Mouse (Mus musculus) thymus, postnatal 14 days (tissue): ENCODE data around the gene Olfr576.
A peak's percentile ranks its signal among the peaks of the same experiment; 100 is the strongest.

Experiments used
- DNase-seq: peaks from one replicate; pipeline ENCODE4 v3.0.0; 2021

Olfr576 gene

DNA sequence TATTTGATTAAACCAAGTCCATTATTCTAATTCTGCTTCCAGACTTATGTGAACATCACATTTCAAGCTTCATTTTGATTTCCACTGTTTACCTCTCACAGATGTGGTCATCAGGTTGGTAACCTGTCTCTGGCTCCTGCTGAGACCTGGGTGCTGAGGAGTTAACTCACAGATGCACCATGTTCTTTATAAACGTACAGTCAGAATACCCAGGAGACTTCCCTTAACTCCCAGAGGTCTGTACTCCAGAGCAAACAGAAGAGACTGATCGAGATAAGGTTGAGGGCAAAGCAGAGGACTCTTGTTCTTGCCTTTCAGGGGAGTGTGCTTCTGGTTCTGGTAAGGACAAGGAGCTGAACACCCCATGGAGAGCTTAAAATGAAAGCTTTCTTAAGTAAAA lies at the start of gene Olfr576:
Gene Olfr576, plus strand, starts transcription at position 301 of the 400 bp plus-strand sequence.
- no peak for DNase-seq

DNA sequence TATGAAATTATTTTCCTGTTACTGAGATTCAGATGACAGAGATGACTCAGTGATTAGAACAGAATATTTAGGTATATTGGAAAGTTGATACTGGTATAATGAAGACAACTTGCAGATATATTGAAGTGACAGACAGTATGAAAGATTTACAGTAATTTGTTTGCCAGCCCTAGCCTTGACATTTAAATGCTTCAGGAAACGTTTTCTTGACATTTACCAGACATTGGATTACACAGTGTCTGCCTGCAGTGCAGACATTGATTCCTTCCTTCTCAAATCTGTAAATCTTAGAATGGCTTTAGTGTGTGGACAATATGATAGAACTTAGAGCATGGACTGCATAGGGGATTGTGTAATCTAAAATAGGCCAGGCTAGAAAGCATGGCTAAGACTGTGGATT lies 47.2 kb upstream of the Olfr576 start:
- DNase-seq, result no peak

DNA sequence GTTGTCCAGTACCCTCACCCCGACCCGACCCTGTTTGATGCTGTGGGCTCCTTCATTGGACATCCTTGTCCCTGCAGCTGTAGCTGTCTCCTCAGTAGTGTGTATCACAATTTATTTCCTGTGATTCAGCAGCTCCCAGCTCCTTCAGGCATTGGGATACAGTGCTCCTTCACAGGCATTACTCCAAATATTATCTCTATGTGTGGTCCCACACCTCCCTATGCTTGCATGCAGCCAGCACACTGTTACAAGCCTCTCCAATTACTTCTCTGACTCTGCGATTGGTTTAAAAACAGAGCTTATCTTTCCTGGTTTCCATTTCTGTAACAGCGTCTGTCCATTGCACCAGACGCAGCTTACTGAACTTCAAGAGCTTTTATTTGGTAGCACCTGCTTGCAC lies 46.1 kb upstream of the Olfr576 start:
- DNase-seq, result no peak

DNA sequence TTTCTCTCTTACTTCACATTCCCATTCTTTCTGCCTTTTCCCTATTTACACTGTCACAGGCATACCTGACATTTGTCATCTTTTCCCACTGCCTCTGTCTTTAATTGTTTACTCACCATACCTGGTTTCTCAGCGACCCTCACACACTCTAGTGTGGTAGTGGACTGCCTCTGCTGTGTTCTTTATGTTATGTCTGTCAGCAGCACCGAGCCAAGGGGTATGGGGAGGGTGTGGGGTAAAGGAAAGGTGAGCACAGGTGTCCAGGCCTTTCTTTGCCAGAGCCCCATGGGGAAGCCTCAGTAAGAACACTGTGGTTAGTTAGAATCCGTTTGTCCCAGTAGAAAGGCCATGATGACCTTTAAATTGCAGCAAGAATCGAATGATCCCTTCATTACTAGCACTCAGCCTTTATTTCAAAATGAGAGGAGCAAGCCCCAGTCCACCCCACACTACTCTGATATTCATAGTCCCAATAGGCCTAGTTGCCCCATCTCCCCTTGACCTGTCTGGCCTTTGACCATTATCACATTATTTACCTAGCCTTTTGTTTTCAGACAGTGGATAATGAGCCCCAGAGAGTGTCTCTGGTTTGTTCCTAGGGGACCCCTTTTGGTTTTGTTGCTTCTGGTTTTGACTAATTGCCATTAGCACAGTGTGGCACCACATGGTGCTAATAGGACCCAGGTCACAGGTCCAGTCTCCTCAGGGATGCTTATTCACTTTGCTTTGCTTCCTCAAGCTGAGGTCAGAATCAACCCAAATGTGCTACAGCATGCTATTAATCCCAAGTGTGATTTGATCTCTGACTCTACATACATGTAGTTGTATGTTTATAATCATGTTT lies 45.2 kb upstream of the Olfr576 start, which contains the start of gene Olfr571:
Gene Olfr571, minus strand, starts transcription at position 505 of the 844 bp plus-strand sequence.
- no peak for DNase-seq

DNA sequence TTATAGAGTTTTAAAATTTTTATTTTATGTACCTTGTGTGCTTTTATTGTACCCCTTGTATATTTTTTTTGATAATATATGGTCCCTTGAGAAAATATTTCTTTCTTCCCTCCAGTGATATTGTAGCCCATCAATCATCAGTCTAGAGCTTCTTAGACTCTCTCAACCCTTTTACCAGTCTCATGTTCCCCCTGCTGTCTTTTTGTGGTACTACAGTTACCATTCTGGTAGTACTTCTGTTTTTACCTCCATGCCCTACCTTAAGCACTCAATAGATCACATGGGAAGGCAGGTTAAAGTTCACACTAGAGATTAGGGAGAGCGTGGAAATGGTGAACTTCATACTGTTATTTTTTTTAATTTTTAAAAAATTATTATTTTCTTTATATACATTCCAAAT lies 42.8 kb upstream of the Olfr576 start:
- peak; percentile 27 for DNase-seq

DNA sequence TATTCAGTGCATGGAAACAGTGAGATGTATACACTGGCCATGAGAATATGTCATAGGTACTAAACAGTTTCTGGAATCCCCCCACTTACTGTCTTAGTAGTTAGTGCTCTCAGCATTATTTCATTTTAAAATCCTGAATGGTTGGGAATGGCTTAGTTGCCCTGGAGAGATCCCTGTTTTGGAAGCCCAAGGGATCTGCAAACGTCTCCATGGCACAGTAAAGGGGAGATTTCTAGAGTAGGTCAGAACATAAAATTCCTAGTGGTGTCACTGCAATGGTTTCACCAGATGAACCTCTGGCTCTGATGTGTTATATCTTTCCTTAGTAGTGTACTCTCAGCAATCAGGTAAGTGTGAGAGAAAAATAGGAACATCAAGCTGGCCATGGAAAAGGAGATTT lies 38.4 kb upstream of the Olfr576 start, which contains the start of gene Olfr572:
Gene Olfr572, plus strand, starts transcription at position 301 of the 400 bp plus-strand sequence.
- no peak for DNase-seq

DNA sequence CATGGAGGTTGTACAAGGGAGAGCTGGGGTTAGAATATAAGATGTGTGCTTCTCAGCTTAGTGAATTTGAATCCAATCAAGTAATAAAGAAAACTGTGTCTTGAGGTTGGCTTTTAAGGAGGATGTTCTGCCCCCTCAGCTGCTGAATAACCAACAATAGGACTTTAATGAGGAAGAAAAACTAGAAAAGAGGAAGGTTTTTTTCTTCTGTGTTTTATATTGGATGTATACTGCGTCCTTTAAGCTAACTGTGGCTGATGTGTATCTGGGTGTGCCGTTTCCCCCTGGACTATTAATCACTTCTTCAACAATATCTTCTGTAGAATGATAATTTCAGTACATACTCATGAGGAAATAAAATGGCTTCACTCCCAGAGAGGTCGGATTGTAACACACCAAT lies 35.4 kb upstream of the Olfr576 start:
- DNase-seq, result no peak

DNA sequence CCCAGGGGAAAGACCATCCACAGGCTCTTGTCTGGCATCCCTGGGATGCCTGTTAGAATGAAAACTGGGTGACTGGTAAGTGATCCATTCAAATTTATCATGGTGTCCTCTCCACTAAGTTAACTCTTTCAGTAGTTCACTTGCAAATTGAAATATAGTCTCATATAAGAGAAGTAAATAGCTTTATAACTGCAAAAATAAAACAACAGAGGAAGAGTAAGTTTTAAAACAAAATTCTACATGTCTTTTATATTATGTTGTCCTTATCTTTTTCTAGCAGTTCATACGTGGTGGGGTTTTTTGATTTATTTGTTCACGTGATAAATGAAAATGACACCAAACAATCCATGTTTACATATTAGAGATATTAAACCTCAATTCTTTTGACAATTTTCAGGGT lies 20.0 kb upstream of the Olfr576 start, which contains the start of gene Olfr573-ps1:
Gene Olfr573-ps1, minus strand, starts transcription at position 101 of the 400 bp plus-strand sequence.
- DNase-seq, result no peak

DNA sequence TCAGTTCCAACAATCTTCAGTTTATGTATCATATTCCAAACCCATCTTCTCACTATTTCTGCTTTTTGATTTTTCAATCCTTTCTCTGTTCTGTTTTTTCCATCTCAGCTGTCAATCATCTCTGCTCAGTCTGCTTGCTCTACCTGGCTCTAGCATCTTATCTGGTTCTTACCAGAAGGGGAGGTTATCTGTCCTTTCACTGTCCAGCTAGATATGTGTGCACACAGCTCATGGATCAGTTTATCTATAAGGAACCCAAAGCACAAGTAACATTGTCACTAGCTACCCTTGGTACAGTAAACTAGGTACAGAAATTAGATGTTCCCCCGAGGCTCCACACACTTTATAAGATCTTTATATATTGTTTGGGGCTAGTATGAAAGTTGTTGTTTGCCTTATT lies 19.0 kb upstream of the Olfr576 start:
- DNase-seq, result no peak

DNA sequence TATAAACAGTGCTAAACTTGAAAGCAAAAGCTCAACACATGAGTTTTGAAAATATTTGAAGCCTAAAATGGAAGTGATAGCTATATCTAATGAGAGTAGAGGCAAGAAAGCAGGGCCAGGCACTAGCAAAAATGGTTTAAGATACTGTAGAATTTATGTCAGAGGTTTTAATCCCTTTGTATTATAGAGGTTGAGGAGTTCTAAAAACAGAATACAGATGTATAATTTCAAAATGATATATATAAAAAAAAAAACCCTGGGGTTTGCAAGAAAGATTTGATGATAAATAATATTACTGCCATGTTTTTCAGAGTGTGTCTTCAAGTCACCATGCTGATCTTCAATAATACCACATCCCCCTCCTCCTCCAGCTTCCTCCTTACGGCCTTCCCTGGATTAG lies 14.3 kb upstream of the Olfr576 start, which contains the start of gene Olfr574:
Gene Olfr574, plus strand, starts transcription at position 301 of the 400 bp plus-strand sequence.
- DNase-seq, result no peak

DNA sequence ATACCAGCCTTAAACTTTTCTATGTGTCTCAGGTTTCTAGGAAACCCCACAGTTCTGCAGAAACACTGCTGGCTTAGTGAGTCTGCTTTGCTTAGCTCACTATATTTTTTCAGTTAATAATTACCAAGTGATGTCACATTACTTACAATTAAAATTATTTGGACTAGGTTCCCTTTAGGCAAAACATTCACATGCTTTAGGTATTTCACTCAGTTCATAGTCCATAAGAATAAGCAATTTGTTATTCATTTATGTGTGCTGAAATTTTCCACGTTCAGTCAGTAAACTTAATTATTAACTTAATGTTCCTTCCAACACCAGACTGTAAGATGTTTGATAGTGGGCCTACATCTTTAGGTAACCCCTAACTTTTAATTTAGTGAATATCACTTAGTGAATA lies 11.7 kb upstream of the Olfr576 start:
- no peak for DNase-seq

DNA sequence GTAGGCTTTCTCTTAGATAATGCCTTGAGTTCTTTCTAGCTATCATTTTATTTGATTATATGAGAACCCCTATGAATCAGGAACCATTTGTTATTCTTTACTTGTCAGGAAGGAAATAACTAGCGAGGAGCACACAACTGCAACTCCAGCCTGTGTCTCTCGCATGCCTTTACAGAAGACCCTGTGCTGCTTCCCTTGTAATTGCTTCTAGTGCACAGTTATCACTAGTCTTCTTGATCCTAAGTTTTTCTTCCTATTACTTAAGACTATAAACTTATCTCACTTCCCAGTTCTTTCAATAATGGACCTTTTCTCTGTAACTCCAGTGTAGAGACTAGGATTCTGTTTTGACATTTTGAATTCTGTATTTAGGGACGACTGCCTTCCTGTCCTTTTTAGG lies 4.3 kb upstream of the Olfr576 start:
- DNase-seq, result no peak

DNA sequence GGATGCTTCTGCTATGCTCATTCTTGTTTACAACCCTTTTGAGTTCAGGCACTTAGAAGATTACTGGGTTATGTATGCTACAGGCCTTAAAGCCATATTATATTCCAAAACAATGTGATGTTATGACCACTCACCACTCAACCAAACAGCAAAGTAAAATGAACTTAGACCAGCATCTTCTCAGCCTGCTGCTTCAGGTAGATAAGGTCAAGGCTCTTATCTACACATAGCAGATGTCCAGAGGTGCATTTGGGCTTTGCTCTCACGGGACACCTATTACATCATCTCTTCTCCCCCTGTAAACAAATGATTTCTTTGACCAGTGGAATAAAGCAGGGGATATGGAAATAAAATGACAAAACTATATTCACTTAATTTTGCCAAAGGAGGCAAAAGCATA lies 3.9 kb upstream of the Olfr576 start, which contains the start of gene Olfr575:
Gene Olfr575, minus strand, starts transcription at position 183 of the 400 bp plus-strand sequence.
- no peak for DNase-seq

DNA sequence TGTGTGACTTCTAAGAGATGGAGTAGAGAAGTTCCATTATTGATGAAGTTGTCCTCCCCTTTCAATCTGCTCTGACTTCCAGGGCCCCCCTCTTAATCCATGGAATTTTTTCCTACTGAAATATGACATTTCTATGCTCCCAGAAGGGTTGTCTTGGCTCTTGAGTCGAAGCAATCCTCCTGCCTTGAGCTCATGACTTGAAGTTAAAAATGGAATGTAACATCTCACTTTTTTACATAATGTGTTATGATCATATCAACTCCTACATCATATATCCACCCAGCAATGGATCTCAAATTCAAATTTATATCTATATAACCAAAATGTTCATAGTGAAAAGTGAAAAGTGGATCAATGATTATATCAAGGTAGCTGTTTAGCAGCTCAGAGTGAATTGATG lies 11.9 kb downstream of the Olfr576 start:
- DNase-seq, result no peak

DNA sequence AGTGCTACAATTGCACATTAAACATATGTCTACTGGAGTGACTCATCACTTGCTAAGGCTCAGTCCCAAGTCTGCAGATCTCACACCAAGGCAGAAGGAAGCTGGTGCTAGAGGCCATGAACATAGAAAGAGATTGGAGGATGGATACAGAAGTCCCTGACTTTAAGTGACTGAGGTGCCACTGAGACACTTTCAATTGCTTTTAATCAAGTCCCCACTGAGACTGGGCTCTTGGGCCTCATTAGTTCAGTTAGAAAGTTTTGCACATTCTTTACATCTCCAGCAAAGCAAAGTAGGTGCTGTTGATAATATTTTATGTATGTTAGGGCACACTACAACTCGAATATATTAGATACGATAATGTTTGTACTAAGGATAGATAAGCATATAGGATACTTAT lies 13.4 kb downstream of the Olfr576 start, which contains the start of gene Olfr577:
Gene Olfr577, minus strand, starts transcription at position 101 of the 400 bp plus-strand sequence.
- no peak for DNase-seq

DNA sequence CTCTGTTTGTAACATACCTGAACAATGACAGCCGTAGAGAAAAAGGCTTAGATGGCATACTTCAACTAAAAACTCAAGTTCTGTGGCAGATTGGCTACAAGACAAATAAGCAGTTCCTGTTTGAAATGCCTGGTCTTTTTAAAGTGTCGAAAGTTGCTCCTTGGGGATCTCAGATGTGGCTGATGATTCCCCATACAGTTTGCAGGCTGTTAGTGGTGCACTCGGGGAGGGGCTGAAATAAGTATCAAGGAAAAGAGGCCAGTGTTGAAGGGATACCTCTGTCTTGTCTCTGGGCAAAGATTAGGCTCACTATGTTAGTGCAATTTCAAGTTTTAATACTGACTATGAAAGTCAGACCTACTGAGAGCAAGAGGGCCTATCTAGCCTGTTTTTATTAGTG lies 26.8 kb downstream of the Olfr576 start, which contains the start of gene Olfr578:
Gene Olfr578, minus strand, starts transcription at position 101 of the 400 bp plus-strand sequence.
- no peak for DNase-seq
